Mouse (Mus musculus): ENCODE measurements around the gene Apbb1. TPM values are rescaled to one million over a fixed set of nuclear protein-coding genes. Genes with fewer than 3 reads are reported as not detected.

Apbb1 gene
- polyA plus RNA-seq, 1 experiment from 2014 or later: 38.2 TPM

DNA sequence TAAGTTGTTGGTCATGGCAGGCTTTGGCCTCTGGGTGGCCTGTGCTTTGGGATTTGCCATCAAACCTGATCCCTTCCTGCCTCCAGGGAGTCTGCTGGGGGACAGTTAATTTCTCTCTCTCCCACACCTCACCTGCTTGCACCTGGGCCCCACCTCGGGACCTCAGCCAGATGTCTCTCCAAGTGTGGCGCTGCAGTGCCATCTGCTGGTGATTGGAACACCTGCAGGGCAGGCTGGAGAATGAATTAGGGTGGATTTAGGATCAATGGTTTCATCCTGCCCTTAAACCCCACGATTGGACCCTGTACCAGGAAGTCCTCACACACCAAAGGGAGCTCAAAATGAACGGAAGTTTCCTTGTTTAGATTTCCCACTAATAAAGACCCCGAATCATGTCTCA is 66.3 kb downstream of the Apbb1 start:
- Histone ChIP-seq H3K4me1 (0 out of 2 replicates have a peak, but pooled peaks cover 4% of the 10 kb centered on the region), H3K9ac (no peak overlapping the region), H3K27ac (no peak overlapping the region), H3K4me3 (no peak overlapping the region), H3K27me3 (no peaks in the 10 kb centered on the region), H3K9me3 (no peaks in the 10 kb centered on the region), H3K36me3 (no peaks in the 10 kb centered on the region), H3K4me2 (no peak overlapping the region)
- no peak for ATAC-seq (ENCODE audit: insufficient number of reproducible peaks, low FRiP score, low TSS enrichment, low read depth)
- 7% methylated on average over 5 of the region's 5 CpGs for WGBS

- Histone ChIP-seq H3K4me3 (no peak overlapping the region), H3K36me3 (no peaks in the 10 kb centered on the region), H3K9ac (no peak overlapping the region), H3K27me3 (no peaks in the 10 kb centered on the region), H3K4me2 (no peak overlapping the region), H3K4me1 (0 out of 2 replicates have a peak, but pooled peaks cover 4% of the 10 kb centered on the region), H3K9me3 (no peaks in the 10 kb centered on the region), H3K27ac (no peak overlapping the region)
- WGBS: 31% methylated on average over 5 of the region's 5 CpGs
- ATAC-seq (ENCODE audit: insufficient number of reproducible peaks, low FRiP score, low TSS enrichment, low read depth): no peak
Measured at GRCm38 (mm10) chr7:105514561-105514960, 66.9 kb downstream of the Apbb1 start.

DNA sequence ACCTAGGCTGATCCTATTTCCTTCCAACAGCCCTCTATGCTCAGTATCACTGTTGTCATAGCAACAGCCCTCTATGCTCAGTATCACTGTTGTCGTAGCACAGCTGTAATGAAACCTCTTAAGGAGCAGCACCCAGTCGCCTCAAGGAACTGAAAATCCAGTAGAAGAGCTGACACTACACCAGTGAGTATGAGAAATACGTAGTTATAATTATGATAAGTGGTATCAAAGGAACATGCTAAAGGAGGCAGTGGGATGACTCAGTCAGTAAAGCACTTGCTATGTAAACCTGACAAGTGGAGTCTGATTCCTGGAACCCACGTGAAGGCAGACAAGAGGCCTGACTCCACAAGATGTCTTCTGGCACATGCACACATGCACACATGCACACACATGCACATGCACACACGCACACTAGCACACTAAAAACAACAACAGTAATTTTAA is 67.6 kb downstream of the Apbb1 start:
- Histone ChIP-seq H3K4me1 (0 out of 2 replicates have a peak, but pooled peaks cover 4% of the 10 kb centered on the region), H3K9ac (no peak overlapping the region), H3K4me2 (no peak overlapping the region), H3K27me3 (no peaks in the 10 kb centered on the region), H3K4me3 (no peak overlapping the region), H3K9me3 (no peaks in the 10 kb centered on the region), H3K27ac (no peak overlapping the region), H3K36me3 (no peaks in the 10 kb centered on the region)
- ATAC-seq (ENCODE audit: insufficient number of reproducible peaks, low FRiP score, low TSS enrichment, low read depth): no peak
- 41% methylated on average over 5 of the region's 5 CpGs for WGBS

- H3K4me2 ChIP-seq: no peak overlapping the region
- no peaks in the 10 kb centered on the region for H3K27me3 ChIP-seq
- no peak for ATAC-seq (ENCODE audit: insufficient number of reproducible peaks, low FRiP score, low TSS enrichment, low read depth)
- 78% methylated on average over 5 of the region's 5 CpGs for WGBS
- no peaks in the 10 kb centered on the region for H3K36me3 ChIP-seq
- no peak overlapping the region for H3K9ac ChIP-seq
- H3K4me3 ChIP-seq: no peak overlapping the region
- H3K9me3 ChIP-seq: no peaks in the 10 kb centered on the region
- no peak overlapping the region for H3K27ac ChIP-seq
- 0 out of 2 replicates have a peak, but pooled peaks cover 4% of the 10 kb centered on the region for H3K4me1 ChIP-seq
Measured at GRCm38 (mm10) chr7:105510143-105510542, 71.3 kb downstream of the Apbb1 start.

Other genes with a start within 250 kb of the Apbb1 start
- not detected in 2 replicates for gene Olfr690, start 247.5 kb downstream of the Apbb1 start, polyA plus RNA-seq (2015; fragmentation: Nextera tagmentation; extraction: Ambion mirVana)
- not detected in 2 replicates for gene Olfr691, start 239.4 kb downstream of the Apbb1 start, polyA plus RNA-seq (2015; fragmentation: Nextera tagmentation; extraction: Ambion mirVana)
- gene Olfr692, start 213.4 kb downstream of the Apbb1 start, polyA plus RNA-seq (2015; fragmentation: Nextera tagmentation; extraction: Ambion mirVana): not detected in 2 replicates
- gene Gm5901, start 206.6 kb downstream of the Apbb1 start, polyA plus RNA-seq (2015; fragmentation: Nextera tagmentation; extraction: Ambion mirVana): not detected in 2 replicates
- 38.6 and 47.0 TPM in 2 replicates for gene Fam160a2, start 181.6 kb downstream of the Apbb1 start, polyA plus RNA-seq (2015; fragmentation: Nextera tagmentation; extraction: Ambion mirVana)
- gene Cnga4, start 177.1 kb downstream of the Apbb1 start, polyA plus RNA-seq (2015; fragmentation: Nextera tagmentation; extraction: Ambion mirVana): 0.05 TPM in 1 of 2 replicates, not detected in the other
- not detected in 2 replicates for gene Cckbr, start 155.9 kb downstream of the Apbb1 start, polyA plus RNA-seq (2015; fragmentation: Nextera tagmentation; extraction: Ambion mirVana)
- gene Cavin3, start 99.4 kb downstream of the Apbb1 start, polyA plus RNA-seq (2015; fragmentation: Nextera tagmentation; extraction: Ambion mirVana): 141 and 162 TPM in 2 replicates
- gene Smpd1, start 27.3 kb downstream of the Apbb1 start, polyA plus RNA-seq (2015; fragmentation: Nextera tagmentation; extraction: Ambion mirVana): 62.6 and 65.0 TPM in 2 replicates
- gene Hpx, start 18.5 kb upstream of the Apbb1 start, polyA plus RNA-seq (2015; fragmentation: Nextera tagmentation; extraction: Ambion mirVana): 0.53 and 0.99 TPM in 2 replicates
- 38.9 and 39.7 TPM in 2 replicates for gene Trim3, start 51.9 kb upstream of the Apbb1 start, polyA plus RNA-seq (2015; fragmentation: Nextera tagmentation; extraction: Ambion mirVana)
- 185 and 190 TPM in 2 replicates for gene Timm10b, start 58.4 kb upstream of the Apbb1 start, polyA plus RNA-seq (2015; fragmentation: Nextera tagmentation; extraction: Ambion mirVana)
- gene Arfip2, start 58.8 kb upstream of the Apbb1 start, polyA plus RNA-seq (2015; fragmentation: Nextera tagmentation; extraction: Ambion mirVana): 95.8 and 97.8 TPM in 2 replicates
- 30.4 and 34.7 TPM in 2 replicates for gene Gm45799, start 58.9 kb upstream of the Apbb1 start, polyA plus RNA-seq (2015; fragmentation: Nextera tagmentation; extraction: Ambion mirVana)
- gene Dnhd1, start 69.2 kb upstream of the Apbb1 start, polyA plus RNA-seq (2015; fragmentation: Nextera tagmentation; extraction: Ambion mirVana): 0.88 and 1.4 TPM in 2 replicates
- 327 and 418 TPM in 2 replicates for gene Ilk, start 154.9 kb upstream of the Apbb1 start, polyA plus RNA-seq (2015; fragmentation: Nextera tagmentation; extraction: Ambion mirVana)
- gene Rrp8, start 155.7 kb upstream of the Apbb1 start, polyA plus RNA-seq (2015; fragmentation: Nextera tagmentation; extraction: Ambion mirVana): 36.4 and 41.8 TPM in 2 replicates
- 80.1 and 104 TPM in 2 replicates for gene Taf10, start 162.7 kb upstream of the Apbb1 start, polyA plus RNA-seq (2015; fragmentation: Nextera tagmentation; extraction: Ambion mirVana)
- 74.3 and 75.9 TPM in 2 replicates for gene Tpp1, start 170.6 kb upstream of the Apbb1 start, polyA plus RNA-seq (2015; fragmentation: Nextera tagmentation; extraction: Ambion mirVana)
- gene Dchs1, start 206.0 kb upstream of the Apbb1 start, polyA plus RNA-seq (2015; fragmentation: Nextera tagmentation; extraction: Ambion mirVana): 13.3 and 16.2 TPM in 2 replicates
- 329 and 341 TPM in 2 replicates for gene Mrpl17, start 229.4 kb upstream of the Apbb1 start, polyA plus RNA-seq (2015; fragmentation: Nextera tagmentation; extraction: Ambion mirVana)